7 mouse cellular contexts compared by ENCODE assay signal in genomic region chr15:103248401-103249313, GRCm38 (mm10). TPM values are rescaled to one million over a fixed set of nuclear protein-coding genes. Genes with fewer than 3 reads are reported as not detected.
A peak's percentile ranks its signal among the peaks of the same experiment; 100 is the strongest.
DNase-seq lines count a peak whose midpoint lies in the region; ATAC-seq and TF ChIP-seq lines count a peak whose summit lies in the region.

No protein-coding gene starts in this region.

- peaks cover 41% of the 10 kb centered on the region for H3K36me3 ChIP-seq in lung, embryonic 16.5 days (ENCODE audit: control insufficient read depth, insufficient read depth, low read length)
- peaks cover 44% of the 10 kb centered on the region for H3K36me3 ChIP-seq in embryonic facial prominence, embryonic 12.5 days
- peaks cover 54% of the 10 kb centered on the region for H3K36me3 ChIP-seq in hindbrain, embryonic 10.5 days
- peaks cover 71% of the 10 kb centered on the region for H3K36me3 ChIP-seq in liver, postnatal 0 days (replicated peaks; ENCODE audit: insufficient read depth, low read length)

- WGBS in lung, embryonic 16.5 days, result 73% methylated on average over 28 of the region's 28 CpGs
- WGBS in embryonic facial prominence, embryonic 12.5 days, result 84% methylated on average over 28 of the region's 28 CpGs
- WGBS in hindbrain, embryonic 10.5 days, result 88% methylated on average over 28 of the region's 28 CpGs
- 79% methylated on average over 28 of the region's 28 CpGs for WGBS in liver, postnatal 0 days (ENCODE audit: insufficient replicate concordance)

- intact Hi-C loops in left cerebral cortex, postnatal 14 days (cut with DNase I), result no loop called here

- peak; percentile 15; the same call in 1 of the 2 replicates for ATAC-seq in lung, embryonic 16.5 days (ENCODE audit: low read depth)
- peak; percentile 37; the same call in 1 of the 2 replicates for ATAC-seq in embryonic facial prominence, embryonic 12.5 days (ENCODE audit: insufficient number of reproducible peaks, insufficient read depth, low FRiP score, low TSS enrichment)
- no peak for ATAC-seq in liver, postnatal 0 days

- DNase-seq in lung, postnatal 25 days (ENCODE audit: low spot score), result no peak
- DNase-seq in hindbrain, embryonic 10.5 days (ENCODE audit: low spot score), result peak; percentile 37
- peak; percentile 29 for DNase-seq in liver, postnatal 0 days
- no peak for DNase-seq in left cerebral cortex, postnatal 14 days (ENCODE audit: low spot score in 2 of 2)
- no peak for DNase-seq in yolk sac, embryonic 10.5 days (ENCODE audit: low spot score)

- peaks cover 5% of the 10 kb centered on the region for H3K4me1 ChIP-seq in lung, embryonic 16.5 days (replicated peaks; ENCODE audit: control insufficient read depth, insufficient read depth, low read length)
- peaks cover 7% of the 10 kb centered on the region; the same call in 1 of the 2 replicates for H3K4me1 ChIP-seq in embryonic facial prominence, embryonic 12.5 days
- H3K4me1 ChIP-seq in hindbrain, embryonic 10.5 days (replicated peaks), result peaks cover 22% of the 10 kb centered on the region
- H3K4me1 ChIP-seq in liver, postnatal 0 days (ENCODE audit: insufficient read depth), result peaks cover 26% of the 10 kb centered on the region

- no peak overlapping the region for H3K27ac ChIP-seq in lung, embryonic 16.5 days (ENCODE audit: low read length)
- H3K27ac ChIP-seq in embryonic facial prominence, embryonic 12.5 days, result no peak overlapping the region
- no peak overlapping the region for H3K27ac ChIP-seq in hindbrain, embryonic 10.5 days
- no peak overlapping the region for H3K27ac ChIP-seq in liver, postnatal 0 days (ENCODE audit: low read depth)

- H3K9ac ChIP-seq in lung, embryonic 16.5 days (ENCODE audit: low read length), result no peak overlapping the region
- no peak overlapping the region for H3K9ac ChIP-seq in embryonic facial prominence, embryonic 12.5 days
- H3K9ac ChIP-seq in liver, postnatal 0 days (replicated peaks), result no peak overlapping the region

- no peak overlapping the region for H3K4me3 ChIP-seq in lung, embryonic 16.5 days (ENCODE audit: low read length)
- no peak overlapping the region for H3K4me3 ChIP-seq in embryonic facial prominence, embryonic 12.5 days
- H3K4me3 ChIP-seq in hindbrain, embryonic 10.5 days, result no peak overlapping the region
- no peak overlapping the region for H3K4me3 ChIP-seq in liver, postnatal 0 days (ENCODE audit: low read depth, low read length)

- no peaks in the 10 kb centered on the region for H3K9me3 ChIP-seq in lung, embryonic 16.5 days (ENCODE audit: control insufficient read depth, low read length)
- no peaks in the 10 kb centered on the region for H3K9me3 ChIP-seq in embryonic facial prominence, embryonic 12.5 days
- no peaks in the 10 kb centered on the region for H3K9me3 ChIP-seq in hindbrain, embryonic 10.5 days
- H3K9me3 ChIP-seq in liver, postnatal 0 days (ENCODE audit: low read length), result no peaks in the 10 kb centered on the region

- H3K27me3 ChIP-seq in lung, embryonic 16.5 days (ENCODE audit: control insufficient read depth, insufficient read depth, low read depth, low read length), result no peaks in the 10 kb centered on the region
- no peaks in the 10 kb centered on the region for H3K27me3 ChIP-seq in embryonic facial prominence, embryonic 12.5 days
- no peaks in the 10 kb centered on the region for H3K27me3 ChIP-seq in hindbrain, embryonic 10.5 days (ENCODE audit: insufficient read depth, poor library complexity, severe bottlenecking)
- no peaks in the 10 kb centered on the region for H3K27me3 ChIP-seq in liver, postnatal 0 days (ENCODE audit: insufficient read depth, low read length)

- H3K4me2 ChIP-seq in lung, embryonic 16.5 days (ENCODE audit: low read depth, low read length), result no peak overlapping the region
- no peak overlapping the region for H3K4me2 ChIP-seq in embryonic facial prominence, embryonic 12.5 days (replicated peaks)
- peak overlapping the region; percentile 38 for H3K4me2 ChIP-seq in liver, postnatal 0 days (ENCODE audit: low read depth, low read length)

- TF ChIP-seq EP300 in liver, postnatal 0 days (IDR thresholded peaks at IDR 0.05; ENCODE audit: low read depth), result no peak

- no peak for TF ChIP-seq CTCF in liver, postnatal 0 days (IDR thresholded peaks at IDR 0.05; ENCODE audit: low read depth)

RNA-seq across cellular contexts. Expression of gene Hnrnpa1, which starts 8.4 kb away (rescaled TPM):
- polyA plus RNA-seq in lung, embryonic 16.5 days (2015; fragmentation: Nextera tagmentation; extraction: Ambion mirVana), result 728 and 785 TPM in 2 replicates
- polyA plus RNA-seq in embryonic facial prominence, embryonic 12.5 days (2016; fragmentation: Nextera tagmentation; extraction: Ambion mirVana), result 1,204 and 1,244 TPM in 2 replicates
- polyA plus RNA-seq in hindbrain, embryonic 10.5 days (2016; fragmentation: Nextera tagmentation; extraction: Ambion mirVana), result 1,344 and 1,669 TPM in 2 replicates
- polyA plus RNA-seq in liver, postnatal 0 days (2015; fragmentation: Nextera tagmentation; extraction: Ambion mirVana), result 126 and 151 TPM in 2 replicates
- 100 to 1,000 TPM; 236 to 247 TPM for total RNA-seq in left cerebral cortex, postnatal 14 days (2021)

RNA-seq across cellular contexts. Expression of gene Cbx5, which starts 9.0 kb away (rescaled TPM):
- 99.2 and 102 TPM in 2 replicates for polyA plus RNA-seq in lung, embryonic 16.5 days (2015; fragmentation: Nextera tagmentation; extraction: Ambion mirVana)
- 173 and 176 TPM in 2 replicates for polyA plus RNA-seq in embryonic facial prominence, embryonic 12.5 days (2016; fragmentation: Nextera tagmentation; extraction: Ambion mirVana)
- polyA plus RNA-seq in hindbrain, embryonic 10.5 days (2016; fragmentation: Nextera tagmentation; extraction: Ambion mirVana), result 157 and 186 TPM in 2 replicates
- polyA plus RNA-seq in liver, postnatal 0 days (2015; fragmentation: Nextera tagmentation; extraction: Ambion mirVana), result 19.0 and 23.3 TPM in 2 replicates
- 100 to 1,000 TPM; 152 to 162 TPM for total RNA-seq in left cerebral cortex, postnatal 14 days (2021)

RNA-seq across cellular contexts. Expression of gene Nfe2, which starts 9.5 kb away (rescaled TPM):
- 4.3 and 6.9 TPM in 2 replicates for polyA plus RNA-seq in lung, embryonic 16.5 days (2015; fragmentation: Nextera tagmentation; extraction: Ambion mirVana)
- 4.9 and 5.2 TPM in 2 replicates for polyA plus RNA-seq in embryonic facial prominence, embryonic 12.5 days (2016; fragmentation: Nextera tagmentation; extraction: Ambion mirVana)
- polyA plus RNA-seq in hindbrain, embryonic 10.5 days (2016; fragmentation: Nextera tagmentation; extraction: Ambion mirVana), result 7.3 and 8.5 TPM in 2 replicates
- polyA plus RNA-seq in liver, postnatal 0 days (2015; fragmentation: Nextera tagmentation; extraction: Ambion mirVana), result 85.8 and 89.1 TPM in 2 replicates
- total RNA-seq in left cerebral cortex, postnatal 14 days (2021), result not detected

RNA-seq across cellular contexts. Expression of gene Copz1, which starts 23.9 kb away (rescaled TPM):
- polyA plus RNA-seq in lung, embryonic 16.5 days (2015; fragmentation: Nextera tagmentation; extraction: Ambion mirVana), result 282 and 290 TPM in 2 replicates
- polyA plus RNA-seq in embryonic facial prominence, embryonic 12.5 days (2016; fragmentation: Nextera tagmentation; extraction: Ambion mirVana), result 257 and 268 TPM in 2 replicates
- polyA plus RNA-seq in hindbrain, embryonic 10.5 days (2016; fragmentation: Nextera tagmentation; extraction: Ambion mirVana), result 288 and 299 TPM in 2 replicates
- 110 and 121 TPM in 2 replicates for polyA plus RNA-seq in liver, postnatal 0 days (2015; fragmentation: Nextera tagmentation; extraction: Ambion mirVana)
- total RNA-seq in left cerebral cortex, postnatal 14 days (2021), result 100 to 1,000 TPM; 107 to 114 TPM

Comparison
In these comparisons a context has a peak if more than half of its experiments do, and no peak if none do; other contexts are left out.
1. DNase-seq: peak in hindbrain, embryonic 10.5 days (single experiment) and liver, postnatal 0 days (single experiment); none in lung, postnatal 25 days (single experiment), left cerebral cortex, postnatal 14 days (0 of 2) and yolk sac, embryonic 10.5 days (single experiment).